Mouse (Mus musculus) spleen, adult 2 months (tissue): ENCODE measurements around the gene Rora. TPM values are rescaled to one million over a fixed set of nuclear protein-coding genes. Genes with fewer than 3 reads are reported as not detected.
A peak's percentile ranks its signal among the peaks of the same experiment; 100 is the strongest.

Experiments used
- DNase-seq, 2 experiments: peaks; one replicate each; pipeline versions ENCODE4 v3.0.0 to v3.0.0-alpha.2; 2012 to 2021; ENCODE audit warnings: low spot score in 2 of 2, low read depth in 1 of 2
- H3K27ac ChIP-seq: fragments of 200-500 bp; 2 replicates; pipeline ENCODE4 v1.5.1; 2012; ENCODE audit warnings: low read length, inconsistent platforms; ENCODE audit not compliant: insufficient read depth
- H3K27me3 ChIP-seq: fragments of 200-500 bp; 2 replicates; pipeline ENCODE4 v1.6.1; 2012; ENCODE audit warnings: mild to moderate bottlenecking, moderate library complexity, low read length, inconsistent platforms; ENCODE audit not compliant: control insufficient read depth, insufficient read depth
- H3K36me3 ChIP-seq: fragments of 200-500 bp; 2 replicates; pipeline ENCODE4 v1.6.1; 2012; ENCODE audit warnings: mild to moderate bottlenecking, low read length, inconsistent platforms; ENCODE audit not compliant: control insufficient read depth, insufficient read depth
- H3K4me1 ChIP-seq: fragments of 200-500 bp; 2 replicates; pipeline ENCODE4 v1.6.1; 2011; ENCODE audit warnings: inconsistent platforms; ENCODE audit not compliant: control insufficient read depth, insufficient read depth, insufficient read length
- H3K4me3 ChIP-seq: fragments of 200-500 bp; 2 replicates; pipeline ENCODE4 v1.5.1; 2011; ENCODE audit warnings: mild to moderate bottlenecking, inconsistent platforms; ENCODE audit not compliant: insufficient read depth, insufficient read length; ENCODE audit errors: extremely low read depth
- CTCF ChIP-seq: fragments of 200-500 bp; IDR thresholded peaks from 2 replicates; pipeline ENCODE4 v1.5.1; 2011; ENCODE audit warnings: mild to moderate bottlenecking, inconsistent platforms; ENCODE audit not compliant: insufficient read depth, insufficient read length, insufficient replicate concordance; ENCODE audit errors: extremely low read depth
- POLR2A ChIP-seq: fragments of 200-500 bp; IDR thresholded peaks from 2 replicates; pipeline ENCODE4 v1.6.1; 2011; ENCODE audit warnings: low read depth, low read length, inconsistent platforms
- WGBS: fragments of 180-500 bp; shearing (Covaris S2); methylation state at CpG from one replicate; pipeline ENCODE4 v1.1.7; 2018; 5-methylcytosine and 5-hydroxymethylcytosine counted together
- polyA plus RNA-seq: library from polyadenylated mRNA; depleted of rRNA; stranded (reverse); fragments of >200 nt; gene quantifications from 2 replicates; pipeline ENCODE4 v1.2.3, GENCODE M21; 2012

Rora gene
- polyA plus RNA-seq, 1 experiment, result 1.7 TPM

DNA sequence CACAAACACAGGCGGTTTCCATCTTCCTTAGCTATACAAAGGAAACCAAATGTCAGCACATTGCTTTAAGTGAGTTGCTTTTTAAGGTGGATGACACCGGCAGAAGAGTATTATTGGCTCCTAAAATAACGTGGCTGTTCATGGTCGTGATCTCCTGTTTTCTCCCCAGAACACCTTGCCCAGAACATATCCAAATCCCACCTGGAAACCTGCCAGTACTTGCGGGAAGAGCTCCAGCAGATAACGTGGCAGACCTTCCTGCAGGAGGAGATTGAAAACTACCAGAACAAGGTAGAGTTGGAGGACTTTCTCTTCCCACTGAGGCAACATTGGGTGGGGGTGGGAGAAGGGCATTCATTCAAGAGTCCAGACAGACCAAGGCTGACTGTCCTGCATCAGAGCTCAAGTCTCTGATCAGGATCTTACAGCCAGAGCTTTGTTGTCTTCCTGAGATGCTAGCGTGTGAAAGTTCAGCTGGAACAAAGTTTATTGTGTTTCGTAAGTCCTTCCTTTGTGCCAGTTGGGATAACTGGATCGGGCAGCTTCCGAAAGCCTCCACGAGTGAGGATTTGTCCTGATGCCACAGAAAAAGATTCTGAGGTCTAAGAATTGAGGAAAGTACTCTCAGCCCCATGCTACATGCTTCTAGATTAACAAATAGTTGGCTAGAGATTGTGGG, 717.6 kb downstream of the Rora start:
- no peaks in the 10 kb centered on the region for H3K36me3 ChIP-seq
- TF ChIP-seq CTCF (no peak), POLR2A (no peak)
- no peak overlapping the region for H3K27ac ChIP-seq
- H3K4me1 ChIP-seq, result no peaks in the 10 kb centered on the region
- 88% methylated on average over 11 of the region's 11 CpGs for WGBS
- DNase-seq, result no peak
- no peak overlapping the region for H3K4me3 ChIP-seq
- H3K27me3 ChIP-seq, result no peaks in the 10 kb centered on the region

GRCm38 (mm10) chr9:69372871-69373270, 719.3 kb downstream of the Rora start:
- no peak overlapping the region for H3K27ac ChIP-seq
- TF ChIP-seq POLR2A, result no peak
- no peak for TF ChIP-seq CTCF
- no peaks in the 10 kb centered on the region for H3K27me3 ChIP-seq
- no peak overlapping the region for H3K4me3 ChIP-seq
- no peak for DNase-seq
- H3K36me3 ChIP-seq, result no peaks in the 10 kb centered on the region
- 62% methylated on average over 4 of the region's 4 CpGs for WGBS
- peaks cover 2% of the 10 kb centered on the region; the same call in 1 of the 2 replicates for H3K4me1 ChIP-seq

DNA sequence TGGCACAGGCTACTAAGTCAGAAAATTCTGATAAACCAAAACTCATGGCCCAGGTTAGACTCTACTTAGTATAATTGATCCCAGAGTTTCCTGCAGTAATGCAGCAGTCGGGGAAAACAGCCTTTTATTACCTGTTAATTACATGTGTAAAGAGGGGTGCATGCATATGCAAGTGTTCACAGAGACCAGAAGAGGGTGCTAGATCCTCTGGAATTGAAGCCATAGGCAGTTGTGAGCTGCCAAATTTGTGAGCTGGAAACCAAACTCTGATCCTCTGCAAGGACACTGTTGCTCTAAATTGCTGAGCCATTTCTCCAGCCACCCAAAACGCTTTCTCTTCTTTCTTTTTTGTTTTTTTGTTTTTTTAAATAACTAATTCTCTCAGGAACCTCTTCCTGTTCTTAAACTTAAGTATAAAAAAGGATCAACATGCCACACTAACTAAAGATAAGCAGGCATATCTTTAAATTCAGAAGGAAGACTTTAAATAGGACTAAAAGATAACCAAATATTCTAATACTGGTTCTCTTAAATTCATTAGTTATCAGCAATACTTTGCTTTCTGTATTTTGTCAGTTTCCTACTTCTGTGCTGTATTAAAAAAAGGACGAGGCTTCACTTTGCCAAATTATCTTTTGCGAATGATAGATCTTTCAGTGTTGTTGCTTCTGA, 723.5 kb downstream of the Rora start:
- DNase-seq, result no peak
- Histone ChIP-seq H3K4me1 (peaks cover 10% of the 10 kb centered on the region; the same call in 1 of the 2 replicates), H3K36me3 (no peaks in the 10 kb centered on the region), H3K27ac (no peak overlapping the region), H3K4me3 (no peak overlapping the region), H3K27me3 (no peaks in the 10 kb centered on the region)
- 82% methylated on average over 4 of the region's 4 CpGs for WGBS
- TF ChIP-seq POLR2A (no peak), CTCF (no peak)

DNA sequence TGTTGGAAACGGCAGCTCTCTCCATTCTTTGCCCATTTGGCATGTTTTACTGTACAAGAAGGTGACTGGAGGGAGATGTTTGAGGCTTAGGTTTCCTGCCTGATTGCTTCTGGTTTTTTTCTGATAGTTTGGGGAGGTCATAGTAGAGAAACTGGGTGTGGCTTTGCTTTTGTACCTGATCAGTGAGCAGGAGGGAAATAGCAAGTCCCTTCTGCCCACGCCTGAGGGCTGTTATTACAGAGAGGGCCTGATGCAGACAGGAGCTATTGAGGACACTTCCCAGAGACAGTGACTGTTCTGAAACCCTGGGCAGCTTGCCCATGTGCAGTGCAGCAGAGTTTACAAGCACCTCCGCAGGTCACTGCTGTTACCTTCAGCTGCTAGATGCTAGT, 724.1 kb downstream of the Rora start:
- 73% methylated on average over 3 of the region's 3 CpGs for WGBS

DNA sequence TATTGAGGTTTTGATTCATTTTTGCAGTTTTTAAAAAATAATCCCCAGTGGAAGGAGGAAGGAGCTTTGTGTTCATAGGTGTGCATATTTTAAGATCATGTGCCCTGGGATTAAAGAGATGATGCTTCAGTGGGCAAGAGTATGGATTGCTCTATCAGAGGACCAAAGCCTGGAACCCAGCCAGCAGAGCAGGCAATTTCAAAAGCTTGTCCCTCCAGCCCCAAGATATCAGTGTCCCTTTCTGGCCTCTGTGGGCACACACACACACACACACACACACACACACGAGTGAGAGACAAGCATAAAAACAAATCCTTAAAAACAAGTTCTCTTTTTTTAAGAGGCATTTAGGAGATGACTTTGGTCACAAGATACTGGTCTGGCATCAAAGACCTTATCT, 727.0 kb downstream of the Rora start:
- no peak overlapping the region for H3K4me3 ChIP-seq
- H3K4me1 ChIP-seq, result peaks cover 10% of the 10 kb centered on the region; the same call in 1 of the 2 replicates
- no peak overlapping the region for H3K27ac ChIP-seq
- WGBS, result 64% methylated on average over 1 of the region's 1 CpGs
- no peak for TF ChIP-seq POLR2A
- TF ChIP-seq CTCF, result no peak
- H3K27me3 ChIP-seq, result no peaks in the 10 kb centered on the region
- DNase-seq, result no peak
- no peaks in the 10 kb centered on the region for H3K36me3 ChIP-seq

More for the DNA sequence above, 724.1 kb downstream of the Rora start:
- Histone ChIP-seq H3K4me3 (no peak overlapping the region), H3K27ac (peak overlapping the region; percentile 81), H3K27me3 (no peaks in the 10 kb centered on the region), H3K4me1 (peaks cover 10% of the 10 kb centered on the region; the same call in 1 of the 2 replicates), H3K36me3 (no peaks in the 10 kb centered on the region)
- no peak for TF ChIP-seq POLR2A
- TF ChIP-seq CTCF, result no peak
- DNase-seq, result peak in 1 of 2 experiments; percentile 22

DNA sequence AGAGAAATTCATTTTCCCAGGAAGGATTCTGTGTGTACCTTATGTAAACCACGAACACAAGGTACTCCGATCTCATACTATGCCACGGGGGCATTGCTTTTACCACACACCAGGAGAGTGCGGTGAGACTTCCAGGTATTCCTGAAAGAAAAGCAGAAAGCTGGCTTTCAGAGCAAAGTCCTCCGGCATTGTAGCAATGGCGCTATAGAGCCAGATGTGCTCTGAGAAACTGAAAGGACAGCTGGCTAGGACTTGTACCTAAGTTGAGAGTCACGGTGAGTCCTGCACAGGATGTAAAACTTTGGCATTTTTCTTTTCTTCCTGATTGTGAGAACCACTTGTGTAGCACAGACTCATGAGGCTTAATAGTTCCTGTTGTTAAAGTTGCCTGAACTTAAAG, 728.2 kb downstream of the Rora start:
- H3K4me1 ChIP-seq, result peaks cover 10% of the 10 kb centered on the region; the same call in 1 of the 2 replicates
- no peak overlapping the region for H3K27ac ChIP-seq
- no peaks in the 10 kb centered on the region for H3K27me3 ChIP-seq
- no peaks in the 10 kb centered on the region for H3K36me3 ChIP-seq
- TF ChIP-seq POLR2A, result no peak
- WGBS, result 69% methylated on average over 7 of the region's 7 CpGs
- no peak overlapping the region for H3K4me3 ChIP-seq
- no peak for DNase-seq

GRCm38 (mm10) chr9:69384475-69384874, 730.9 kb downstream of the Rora start:
- TF ChIP-seq POLR2A (no peak), CTCF (no peak)
- H3K4me3 ChIP-seq, result no peak overlapping the region
- no peaks in the 10 kb centered on the region for H3K27me3 ChIP-seq
- WGBS, result 96% methylated on average over 17 of the region's 17 CpGs
- H3K36me3 ChIP-seq, result no peaks in the 10 kb centered on the region
- H3K27ac ChIP-seq, result no peak overlapping the region
- DNase-seq, result no peak
- H3K4me1 ChIP-seq, result no peaks in the 10 kb centered on the region
